Mouse (Mus musculus) CH12.LX (cell line): ENCODE measurements at regions not wholly inside any gene's neighbourhood (a gene's known extent, or its start where the extent isn't known, plus 50 kb on each side); places are given as distances from the start of the nearest gene placed in this dataset.

Source experiments
- DNase-seq: peaks from one replicate; pipeline ENCODE4 v3.0.0-alpha.2; 2013; ENCODE audit errors: extremely low read depth
- H3K27ac ChIP-seq: 2 replicates; pipeline ENCODE4 v1.5.1; 2012; ENCODE audit warnings: low read depth, mild to moderate bottlenecking, control low read depth, moderate library complexity; ENCODE audit not compliant: insufficient read depth
- H3K27me3 ChIP-seq: replicated peaks from 2 replicates; pipeline ENCODE3; 2012; ENCODE audit warnings: inconsistent platforms
- H3K36me3 ChIP-seq, 2 experiments: replicated peaks in 1 of 2; 2 replicates each; pipeline versions ENCODE3 to v1.6.1; 2012; ENCODE audit warnings: inconsistent platforms in 1 of 2, low read length in 1 of 2, mild to moderate bottlenecking in 1 of 2, mixed read lengths in 1 of 2, moderate library complexity in 1 of 2; ENCODE audit not compliant: control insufficient read depth in 1 of 2, insufficient read depth in 1 of 2
- H3K4me1 ChIP-seq, 2 experiments: 2 replicates each; pipeline ENCODE4 v1.6.1; 2012; ENCODE audit warnings: inconsistent platforms in 1 of 2, moderate library complexity in 1 of 2; ENCODE audit not compliant: insufficient read depth in 2 of 2, control insufficient read depth in 1 of 2
- H3K4me2 ChIP-seq: 2 replicates; pipeline ENCODE4 v1.6.1; 2012; ENCODE audit warnings: low read depth, mild to moderate bottlenecking, control low read depth; ENCODE audit not compliant: poor library complexity, insufficient read depth, severe bottlenecking
- H3K4me3 ChIP-seq, 3 experiments: fragments of 150-350 bp in 1 of 3; sonication (generic) in 1 of 3; replicated peaks in 1 of 3; 2 replicates each; pipeline versions ENCODE3 to v1.5.1; 2011 to 2012; ENCODE audit warnings: low read depth in 2 of 3, low read length in 2 of 3, mild to moderate bottlenecking in 2 of 3, moderate library complexity in 2 of 3, control low read depth in 1 of 3, improper control_type of control experiment in 1 of 3, inconsistent platforms in 1 of 3, mixed read lengths in 1 of 3; ENCODE audit not compliant: poor library complexity in 1 of 3
- H3K79me2 ChIP-seq: replicated peaks from 2 replicates; pipeline ENCODE4 v1.6.1; 2012; ENCODE audit warnings: mild to moderate bottlenecking, moderate library complexity; ENCODE audit not compliant: control insufficient read depth, poor library complexity, insufficient read depth, severe bottlenecking; ENCODE audit errors: extremely low read depth
- H3K9ac ChIP-seq: 2 replicates; pipeline ENCODE4 v1.6.1; 2012; ENCODE audit warnings: low read depth, mild to moderate bottlenecking, control low read depth, moderate library complexity; ENCODE audit not compliant: insufficient read depth
- H3K9me3 ChIP-seq: replicated peaks from 2 replicates; pipeline ENCODE3; 2012; ENCODE audit warnings: low read length, inconsistent platforms, mixed read lengths
- BHLHE40 ChIP-seq: IDR thresholded peaks from 2 replicates; pipeline ENCODE4 v1.6.1; 2011; ENCODE audit warnings: mild to moderate bottlenecking, low read depth, low read length, improper control_type of control experiment
- CHD1 ChIP-seq: IDR thresholded peaks from 2 replicates; pipeline ENCODE4 v1.6.1; 2012; ENCODE audit warnings: low read depth, low read length, improper control_type of control experiment, inconsistent platforms
- CHD2 ChIP-seq: IDR thresholded peaks from 2 replicates; pipeline ENCODE4 v1.6.1; 2011; ENCODE audit warnings: low read length, improper control_type of control experiment
- CTCF ChIP-seq, 2 experiments: IDR thresholded peaks in 1 of 2; conservative IDR thresholded peaks in 1 of 2; 2 replicates each; pipeline ENCODE4 v1.5.1; 2011 to 2012; ENCODE audit warnings: low read depth in 2 of 2, low read length in 2 of 2, improper control_type of control experiment in 1 of 2, inconsistent platforms in 1 of 2, mild to moderate bottlenecking in 1 of 2, moderate library complexity in 1 of 2
- EP300 ChIP-seq: IDR thresholded peaks from 2 replicates; pipeline ENCODE4 v1.6.1; 2011; ENCODE audit warnings: low read length, improper control_type of control experiment
- GABPA ChIP-seq: IDR thresholded peaks from 2 replicates; pipeline ENCODE4 v1.6.1; 2012; ENCODE audit warnings: low read depth, low read length, improper control_type of control experiment, inconsistent platforms; ENCODE audit not compliant: insufficient replicate concordance
- IRF4 ChIP-seq: IDR thresholded peaks from 2 replicates; pipeline ENCODE4 v1.6.1; 2014; ENCODE audit warnings: low read depth, mild to moderate bottlenecking, inconsistent platforms, low read length, improper control_type of control experiment
- MAFK ChIP-seq: IDR thresholded peaks from 2 replicates; pipeline ENCODE4 v1.6.1; 2011; ENCODE audit warnings: low read length, improper control_type of control experiment; ENCODE audit not compliant: insufficient replicate concordance
- MAZ ChIP-seq: IDR thresholded peaks from 2 replicates; pipeline ENCODE4 v1.6.1; 2012; ENCODE audit warnings: low read depth, mild to moderate bottlenecking, inconsistent platforms, low read length, improper control_type of control experiment, moderate library complexity
- MEF2A ChIP-seq: IDR thresholded peaks from 2 replicates; pipeline ENCODE4 v1.6.1; 2014; ENCODE audit warnings: low read depth, mild to moderate bottlenecking, inconsistent platforms, low read length, improper control_type of control experiment, borderline replicate concordance
- MYC ChIP-seq: IDR thresholded peaks from 2 replicates; pipeline ENCODE4 v1.6.1; 2011; ENCODE audit warnings: low read depth, mild to moderate bottlenecking, improper control_type of control experiment, low read length
- NELFE ChIP-seq: IDR thresholded peaks from 2 replicates; pipeline ENCODE4 v1.6.1; 2011; ENCODE audit warnings: low read depth, low read length, improper control_type of control experiment
- PAX5 ChIP-seq: IDR thresholded peaks from 2 replicates; pipeline ENCODE4 v1.6.1; 2012; ENCODE audit warnings: low read length, inconsistent platforms, mixed read lengths
- POLR2AphosphoS2 ChIP-seq: IDR thresholded peaks from 2 replicates; pipeline ENCODE4 v1.6.1; 2011; ENCODE audit warnings: low read depth, low read length, improper control_type of control experiment
- RAD21 ChIP-seq: IDR thresholded peaks from 2 replicates; pipeline ENCODE4 v1.6.1; 2011; ENCODE audit warnings: low read depth, mild to moderate bottlenecking, low read length, improper control_type of control experiment, moderate library complexity
- RCOR1 ChIP-seq: conservative IDR thresholded peaks from 2 replicates; pipeline ENCODE4 v1.6.1; 2012; ENCODE audit warnings: low read depth, mild to moderate bottlenecking, inconsistent platforms, low read length, improper control_type of control experiment
- SIN3A ChIP-seq: IDR thresholded peaks from 2 replicates; pipeline ENCODE4 v1.6.1; 2012; ENCODE audit warnings: low read length, improper control_type of control experiment, inconsistent platforms
- TBP ChIP-seq: conservative IDR thresholded peaks from 2 replicates; pipeline ENCODE4 v1.6.1; 2011; ENCODE audit warnings: low read depth, low read length, improper control_type of control experiment
- TCF12 ChIP-seq: IDR thresholded peaks from 2 replicates; pipeline ENCODE4 v1.6.1; 2014; ENCODE audit warnings: low read depth, mild to moderate bottlenecking, inconsistent platforms, low read length, improper control_type of control experiment
- UBTF ChIP-seq: IDR thresholded peaks from 2 replicates; pipeline ENCODE4 v1.6.1; 2012; ENCODE audit warnings: low read depth, mild to moderate bottlenecking, inconsistent platforms, low read length, improper control_type of control experiment, moderate library complexity
- USF1 ChIP-seq: IDR thresholded peaks from 2 replicates; pipeline ENCODE4 v1.6.1; 2014; ENCODE audit warnings: low read depth, mild to moderate bottlenecking, inconsistent platforms, low read length, improper control_type of control experiment
- USF2 ChIP-seq: conservative IDR thresholded peaks from 2 replicates; pipeline ENCODE4 v1.6.1; 2011; ENCODE audit warnings: low read depth, low read length, improper control_type of control experiment
- ZC3H11A ChIP-seq: IDR thresholded peaks from 2 replicates; pipeline ENCODE4 v1.6.1; 2012; ENCODE audit warnings: low read depth, mild to moderate bottlenecking, inconsistent platforms, low read length, improper control_type of control experiment
- ZKSCAN1 ChIP-seq: IDR thresholded peaks from 2 replicates; pipeline ENCODE4 v1.6.1; 2012; ENCODE audit warnings: low read depth, inconsistent platforms, low read length, improper control_type of control experiment, borderline replicate concordance
- ZMIZ1 ChIP-seq: IDR thresholded peaks from 2 replicates; pipeline ENCODE4 v1.6.1; 2012; ENCODE audit warnings: low read depth, mild to moderate bottlenecking, inconsistent platforms, low read length, improper control_type of control experiment
- ZNF384 ChIP-seq: IDR thresholded peaks from 2 replicates; pipeline ENCODE4 v1.6.1; 2012; ENCODE audit warnings: low read depth, low read length, improper control_type of control experiment, inconsistent platforms
- dilution Hi-C: fragments of 300-500 bp; cut with MboI; formaldehyde crosslinking; loops from 2 replicates; pipeline ENCODE4 v1.14.3; 2020; ENCODE audit warnings: low sequenced_read_pairs; ENCODE audit not compliant: extremely low pct_unique_long_range_greater_than_20kb, extremely low pct_ligation_motif_present
- in situ Hi-C: fragments of 300-500 bp; cut with MboI; formaldehyde crosslinking; loops from 3 replicates; pipeline ENCODE4 v1.14.3; 2019; ENCODE audit warnings: low sequenced_read_pairs, low pct_ligation_motif_present, low pct_unique_long_range_greater_than_20kb, mixed read lengths

GRCm38 (mm10) chr8:8416092-8416701 lies 244.8 kb downstream of the Efnb2 start:
- Histone ChIP-seq H3K4me3 (no peak overlapping the region), H3K4me1 (no peaks in the 10 kb centered on the region), H3K9ac (no peak overlapping the region), H3K36me3 (no peaks in the 10 kb centered on the region), H3K9me3 (peaks cover 70% of the 10 kb centered on the region), H3K79me2 (no peaks in the 10 kb centered on the region), H3K27me3 (no peaks in the 10 kb centered on the region), H3K4me2 (no peak overlapping the region), H3K27ac (no peak overlapping the region)
- in situ Hi-C loops (no loop called here), dilution Hi-C loops (no loop called here)
- TF ChIP-seq GABPA (no peak), UBTF (no peak), RAD21 (no peak), ZKSCAN1 (no peak), POLR2AphosphoS2 (no peak), RCOR1 (no peak), MYC (no peak), CTCF (conservative IDR thresholded peaks at IDR 0.05 in 1 of 2, IDR thresholded peaks at IDR 0.05 in 1 of 2; ENCODE audit: low read depth in 2 of 2, low read length in 2 of 2) (no peak), CHD2 (no peak), USF2 (no peak), ZMIZ1 (no peak), MEF2A (no peak), TCF12 (no peak), TBP (no peak), EP300 (no peak), SIN3A (no peak), BHLHE40 (no peak), CHD1 (no peak)
- DNase-seq, result no peak

GRCm38 (mm10) chr8:8407357-8407756 lies 253.7 kb downstream of the Efnb2 start:
- TF ChIP-seq CHD1, result no peak
- no peak for TF ChIP-seq RAD21
- no peak for TF ChIP-seq MAFK
- no peak for TF ChIP-seq USF2
- TF ChIP-seq IRF4, result no peak
- no peak for TF ChIP-seq NELFE
- TF ChIP-seq CTCF (conservative IDR thresholded peaks at IDR 0.05 in 1 of 2, IDR thresholded peaks at IDR 0.05 in 1 of 2; ENCODE audit: low read depth in 2 of 2, low read length in 2 of 2), result no peak
- TF ChIP-seq MEF2A, result no peak
- TF ChIP-seq PAX5, result no peak
- TF ChIP-seq MAZ, result no peak
- no peak for TF ChIP-seq CHD2
- no peak for TF ChIP-seq RCOR1
- no peak for TF ChIP-seq ZNF384
- no peak for TF ChIP-seq SIN3A
- TF ChIP-seq ZC3H11A, result no peak
- TF ChIP-seq TCF12, result no peak
- TF ChIP-seq EP300, result no peak
- no peak for TF ChIP-seq USF1
- TF ChIP-seq GABPA, result no peak
- TF ChIP-seq, all 38 proteins: peak for 0
- Histone ChIP-seq H3K4me2 (no peak overlapping the region), H3K9me3 (peaks cover 47% of the 10 kb centered on the region), H3K9ac (no peak overlapping the region), H3K79me2 (no peaks in the 10 kb centered on the region), H3K4me3 (no peak overlapping the region), H3K27ac (no peak overlapping the region), H3K4me1 (no peaks in the 10 kb centered on the region), H3K27me3 (no peaks in the 10 kb centered on the region), H3K36me3 (no peaks in the 10 kb centered on the region)
- dilution Hi-C loops, result no loop called here
- DNase-seq, result no peak
- in situ Hi-C loops, result no loop called here
